Mouse (Mus musculus) liver, adult 2 months (tissue): ENCODE results near the gene 4930519G04Rik. TPM values are rescaled to one million over a fixed set of nuclear protein-coding genes. Genes with fewer than 3 reads are reported as not detected.
A peak's percentile ranks its signal among the peaks of the same experiment; 100 is the strongest.

Experiments
- DNase-seq: peaks from one replicate; pipeline ENCODE4 v3.0.0-alpha.2; 2011; ENCODE audit warnings: low read depth, low spot score; ENCODE audit errors: extremely low read depth
- H3K27ac ChIP-seq: fragments of 200-500 bp; replicated peaks from 2 replicates; pipeline ENCODE4 v1.5.1; 2012; ENCODE audit warnings: low read depth, mild to moderate bottlenecking, control low read depth, inconsistent platforms, low read length; ENCODE audit not compliant: insufficient read depth
- H3K27me3 ChIP-seq: fragments of 200-500 bp; 2 replicates; pipeline ENCODE4 v1.6.1; 2012; ENCODE audit warnings: mild to moderate bottlenecking, moderate library complexity, low read length, inconsistent platforms; ENCODE audit not compliant: control insufficient read depth, insufficient read depth
- H3K36me3 ChIP-seq: fragments of 200-500 bp; 2 replicates; pipeline ENCODE4 v1.6.1; 2012; ENCODE audit warnings: low read length, inconsistent platforms; ENCODE audit not compliant: control insufficient read depth, insufficient read depth
- H3K4me1 ChIP-seq: fragments of 200-500 bp; 2 replicates; pipeline ENCODE4 v1.6.1; 2011; ENCODE audit warnings: low read length; ENCODE audit not compliant: control insufficient read depth, insufficient read depth
- H3K4me3 ChIP-seq: fragments of 200-500 bp; 2 replicates; pipeline ENCODE4 v1.5.1; 2011; ENCODE audit warnings: low read depth, mild to moderate bottlenecking, control low read depth, low read length, moderate library complexity; ENCODE audit not compliant: insufficient read depth
- H3K79me2 ChIP-seq: fragments of 200-500 bp; 2 replicates; pipeline ENCODE4 v1.6.1; 2012; ENCODE audit warnings: inconsistent platforms, mild to moderate bottlenecking, low read length, moderate library complexity; ENCODE audit not compliant: control insufficient read depth, insufficient read depth
- H3K9ac ChIP-seq: fragments of 200-500 bp; 2 replicates; pipeline ENCODE4 v1.6.1; 2012; ENCODE audit warnings: low read depth, mild to moderate bottlenecking, control low read depth, inconsistent platforms, low read length
- CTCF ChIP-seq: fragments of 200-500 bp; IDR thresholded peaks from 2 replicates; pipeline ENCODE4 v1.5.1; 2011; ENCODE audit warnings: low read depth, low read length, control low read depth
- POLR2A ChIP-seq: fragments of 200-500 bp; IDR thresholded peaks from 2 replicates; pipeline ENCODE4 v1.6.1; 2011; ENCODE audit warnings: low read length, control low read depth; ENCODE audit not compliant: insufficient read depth; ENCODE audit errors: extremely low read depth
- WGBS: fragments of 180-500 bp; shearing (Covaris S2); methylation state at CpG from one replicate; pipeline ENCODE4 v1.1.7; 2018; 5-methylcytosine and 5-hydroxymethylcytosine counted together
- polyA plus RNA-seq: library from polyadenylated mRNA; depleted of rRNA; stranded (reverse); fragments of >200 nt; gene quantifications from 2 replicates; pipeline ENCODE4 v1.2.3, GENCODE M21; 2012
- total RNA-seq: library from RNA; depleted of rRNA; stranded (reverse); fragments of >200 nt; gene quantifications from 2 replicates; pipeline ENCODE4 v1.2.3, GENCODE M21; 2014

4930519G04Rik gene
- total and polyA plus RNA-seq, 2 experiments: not detected

- H3K27ac ChIP-seq: no peak overlapping the region
- TF ChIP-seq CTCF (no peak), POLR2A (no peak)
- H3K36me3 ChIP-seq: no peaks in the 10 kb centered on the region
- no peaks in the 10 kb centered on the region for H3K4me1 ChIP-seq
- no peaks in the 10 kb centered on the region for H3K27me3 ChIP-seq
- H3K4me3 ChIP-seq: no peak overlapping the region
- no peak for DNase-seq
- no peaks in the 10 kb centered on the region for H3K79me2 ChIP-seq
- H3K9ac ChIP-seq: no peak overlapping the region
- 82% methylated on average over 6 of the region's 6 CpGs for WGBS
Measured at GRCm38 (mm10) chr5:114816599-114816998, 36.9 kb upstream of the 4930519G04Rik start.

GRCm38 (mm10) chr5:114818124-114818523 is 35.3 kb upstream of the 4930519G04Rik start:
- no peak overlapping the region for H3K9ac ChIP-seq
- H3K27me3 ChIP-seq: no peaks in the 10 kb centered on the region
- H3K79me2 ChIP-seq: no peaks in the 10 kb centered on the region
- no peak for TF ChIP-seq POLR2A
- TF ChIP-seq CTCF: no peak
- 77% methylated on average over 11 of the region's 11 CpGs for whole genome bisulfite sequencing
- H3K27ac ChIP-seq: no peak overlapping the region
- no peaks in the 10 kb centered on the region for H3K4me1 ChIP-seq
- H3K36me3 ChIP-seq: no peaks in the 10 kb centered on the region
- no peak overlapping the region for H3K4me3 ChIP-seq
- DNase-seq: no peak

- Histone ChIP-seq H3K4me3 (peak within 1 kb of the TSS; percentile 90), H3K4me1 (no peaks in the 10 kb centered on the region; the same call in 1 of the 2 replicates), H3K27ac (no peak within 1 kb of the TSS), H3K27me3 (no peaks in the 10 kb centered on the region), H3K79me2 (no peaks in the 10 kb centered on the region), H3K9ac (peak within 1 kb of the TSS; percentile 46; the same call in 1 of the 2 replicates), H3K36me3 (no peaks in the 10 kb centered on the region)
- no peak for DNase-seq
- TF ChIP-seq CTCF (no peak), POLR2A (no peak)
- 14% methylated on average over 53 of the region's 53 CpGs for WGBS
Measured at GRCm38 (mm10) chr5:114822796-114823688, 30.4 kb upstream of the 4930519G04Rik start, which contains the start of gene 1500011B03Rik. Gene 1500011B03Rik, minus strand, starts transcription at chr5:114823468.

GRCm38 (mm10) chr5:114824197-114824596 is 29.3 kb upstream of the 4930519G04Rik start:
- H3K27ac ChIP-seq: no peak overlapping the region
- H3K4me3 ChIP-seq: no peak overlapping the region
- TF ChIP-seq POLR2A (no peak), CTCF (peak; percentile 64)
- no peaks in the 10 kb centered on the region for H3K27me3 ChIP-seq
- DNase-seq: peak; percentile 33
- no peak overlapping the region for H3K9ac ChIP-seq
- H3K4me1 ChIP-seq: no peaks in the 10 kb centered on the region; the same call in 1 of the 2 replicates
- 30% methylated on average over 9 of the region's 9 CpGs for WGBS
- H3K79me2 ChIP-seq: no peaks in the 10 kb centered on the region
- no peaks in the 10 kb centered on the region for H3K36me3 ChIP-seq

- peak overlapping the region; percentile 66 for H3K4me3 ChIP-seq
- 0 out of 2 replicates have a peak overlapping the region, but pooled peaks have one; percentile 43 for H3K9ac ChIP-seq
- H3K36me3 ChIP-seq: no peaks in the 10 kb centered on the region
- no peaks in the 10 kb centered on the region for H3K27me3 ChIP-seq
- H3K4me1 ChIP-seq: no peaks in the 10 kb centered on the region; the same call in 1 of the 2 replicates
- H3K27ac ChIP-seq: no peak overlapping the region
- H3K79me2 ChIP-seq: no peaks in the 10 kb centered on the region
- WGBS: 2% methylated on average over 27 of the region's 27 CpGs
- TF ChIP-seq POLR2A: no peak
- TF ChIP-seq CTCF: peak; percentile 44
- DNase-seq: peak; percentile 77
Measured at GRCm38 (mm10) chr5:114825978-114826691, 27.3 kb upstream of the 4930519G04Rik start.
